Mouse (Mus musculus) forebrain, postnatal 0 days (tissue): ENCODE data around the gene Mcu. TPM values are rescaled to one million over a fixed set of nuclear protein-coding genes. Genes with fewer than 3 reads are reported as not detected.
A peak's percentile ranks its signal among the peaks of the same experiment; 100 is the strongest.

Source experiments
- ATAC-seq: fragments of 200-750 bp; cut with Nextera tagmentation; 2 replicates; pipeline ENCODE4 v1.8.0; 2017; ENCODE audit warnings: mild to moderate bottlenecking, moderate library complexity
- DNase-seq: peaks from one replicate; pipeline ENCODE4 v3.0.0-alpha.2; 2015
- H3K27ac ChIP-seq: fragments of 300-500 bp; sonication (generic); 2 replicates; pipeline ENCODE4 v1.5.1; 2014; ENCODE audit warnings: low read depth, mild to moderate bottlenecking, antibody characterized with exemption, low read length, moderate library complexity, mixed read lengths
- H3K27me3 ChIP-seq: fragments of 300-500 bp; sonication (generic); 2 replicates; pipeline ENCODE4 v1.6.1; 2014; ENCODE audit warnings: mild to moderate bottlenecking, low read length, mixed read lengths; ENCODE audit not compliant: insufficient read depth
- H3K36me3 ChIP-seq: fragments of 300-500 bp; sonication (generic); 2 replicates; pipeline ENCODE4 v1.6.1; 2014; ENCODE audit warnings: mild to moderate bottlenecking, moderate library complexity; ENCODE audit not compliant: insufficient read depth
- H3K4me1 ChIP-seq: fragments of 300-500 bp; sonication (generic); 2 replicates; pipeline ENCODE4 v1.6.1; 2014; ENCODE audit warnings: antibody characterized with exemption; ENCODE audit not compliant: insufficient read depth
- H3K4me2 ChIP-seq: fragments of 300-500 bp; sonication (generic); 2 replicates; pipeline ENCODE4 v1.6.1; 2014; ENCODE audit warnings: low read depth, mild to moderate bottlenecking, moderate library complexity
- H3K4me3 ChIP-seq: fragments of 300-500 bp; sonication (generic); 2 replicates; pipeline ENCODE4 v1.5.1; 2014; ENCODE audit warnings: low read depth, low read length, mixed read lengths
- H3K9ac ChIP-seq: fragments of 300-500 bp; sonication (generic); 2 replicates; pipeline ENCODE4 v1.6.1; 2014; ENCODE audit warnings: mild to moderate bottlenecking
- H3K9me3 ChIP-seq: fragments of 300-500 bp; sonication (generic); 2 replicates; pipeline ENCODE4 v1.6.1; 2016; ENCODE audit warnings: low read length
- CTCF ChIP-seq: sonication (generic); IDR thresholded peaks from 2 replicates; pipeline ENCODE4 v1.5.1; 2016; ENCODE audit warnings: antibody characterized with exemption, control low read depth, low read depth
- WGBS: fragments of 180-500 bp; shearing (Covaris S2); extraction: QIAGEN DNeasy Blood & Tissue Kit; methylation state at CpG from one replicate; pipeline ENCODE4 v1.1.7; 2014; 5-methylcytosine and 5-hydroxymethylcytosine counted together
- polyA plus RNA-seq: library from polyadenylated mRNA; unstranded; fragments of >200 nt; fragmentation: Nextera tagmentation; extraction: Ambion mirVana; gene quantifications from 2 replicates; pipeline ENCODE4 v1.2.1, GENCODE M21; 2015
- total RNA-seq: library from RNA; depleted of rRNA; stranded (reverse); fragments of >200 nt; gene quantifications from 2 replicates; pipeline ENCODE4 v1.2.3, GENCODE M21; 2014

Gene Mcu
- total and polyA plus RNA-seq, 2 experiments from 2014 or later: 41.0 to 58.0 TPM

DNA sequence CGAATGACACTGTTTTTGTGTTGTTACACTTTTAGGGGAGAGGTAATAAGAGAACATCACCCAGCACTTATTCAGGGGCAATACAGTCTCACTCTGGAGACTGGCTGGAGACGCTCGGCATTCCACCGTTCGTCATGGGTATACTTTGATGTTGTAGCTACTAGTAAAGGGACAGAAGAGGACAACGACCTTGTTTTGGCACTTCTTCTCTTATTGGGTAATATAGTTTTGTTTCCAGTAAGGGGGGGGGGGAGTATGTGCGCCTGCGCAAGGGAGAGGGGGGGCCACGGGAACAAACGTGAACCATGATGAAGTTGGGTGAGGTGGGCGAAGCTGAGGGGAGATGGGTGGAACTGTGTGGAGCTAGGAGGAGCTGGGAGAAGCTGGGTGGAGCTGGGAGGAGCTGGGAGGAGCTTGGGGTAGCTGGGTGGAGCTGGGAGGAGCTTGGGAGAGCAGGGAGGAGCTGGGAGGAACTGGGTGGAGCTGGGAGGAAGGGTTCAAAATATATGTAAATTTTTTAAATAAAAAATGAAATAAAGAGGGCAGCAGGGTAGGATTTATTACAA is 67.6 kb downstream of the Mcu start:
- Histone ChIP-seq H3K9ac (no peak overlapping the region), H3K4me3 (no peak overlapping the region), H3K27ac (no peak overlapping the region), H3K27me3 (no peaks in the 10 kb centered on the region), H3K9me3 (0 out of 2 replicates have a peak, but pooled peaks cover 6% of the 10 kb centered on the region), H3K4me2 (no peak overlapping the region), H3K4me1 (no peaks in the 10 kb centered on the region), H3K36me3 (no peaks in the 10 kb centered on the region)
- 79% methylated on average over 11 of the region's 11 CpGs for WGBS
- no peak for DNase-seq
- TF ChIP-seq CTCF: no peak
- ATAC-seq: no peak

DNA sequence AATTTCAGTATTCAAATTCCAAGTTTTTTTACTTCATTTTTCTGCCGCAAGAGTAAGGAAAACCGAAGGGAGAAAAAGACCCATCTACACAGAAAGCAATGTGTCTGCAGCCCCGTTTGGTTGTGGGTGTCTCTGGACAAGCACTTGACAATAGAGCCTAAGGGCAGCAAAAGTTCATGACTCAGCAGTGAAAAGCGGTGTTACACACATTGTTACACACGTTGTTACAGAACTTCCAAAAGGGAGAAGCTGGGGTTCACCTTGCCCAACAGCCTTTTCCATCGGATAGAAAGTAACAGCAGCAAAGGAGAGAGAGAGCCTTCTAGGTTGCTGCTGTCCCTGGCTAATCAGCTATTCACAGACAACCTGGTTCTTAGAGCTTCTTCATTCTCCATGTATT is 68.3 kb downstream of the Mcu start:
- H3K4me2 ChIP-seq: no peak overlapping the region
- no peaks in the 10 kb centered on the region for H3K27me3 ChIP-seq
- H3K9ac ChIP-seq: no peak overlapping the region
- no peaks in the 10 kb centered on the region for H3K36me3 ChIP-seq
- no peak overlapping the region for H3K4me3 ChIP-seq
- no peak for TF ChIP-seq CTCF
- no peak overlapping the region for H3K27ac ChIP-seq
- DNase-seq: no peak
- H3K4me1 ChIP-seq: no peaks in the 10 kb centered on the region
- WGBS: 40% methylated on average over 6 of the region's 6 CpGs
- no peak for ATAC-seq
- H3K9me3 ChIP-seq: 0 out of 2 replicates have a peak, but pooled peaks cover 6% of the 10 kb centered on the region

DNA sequence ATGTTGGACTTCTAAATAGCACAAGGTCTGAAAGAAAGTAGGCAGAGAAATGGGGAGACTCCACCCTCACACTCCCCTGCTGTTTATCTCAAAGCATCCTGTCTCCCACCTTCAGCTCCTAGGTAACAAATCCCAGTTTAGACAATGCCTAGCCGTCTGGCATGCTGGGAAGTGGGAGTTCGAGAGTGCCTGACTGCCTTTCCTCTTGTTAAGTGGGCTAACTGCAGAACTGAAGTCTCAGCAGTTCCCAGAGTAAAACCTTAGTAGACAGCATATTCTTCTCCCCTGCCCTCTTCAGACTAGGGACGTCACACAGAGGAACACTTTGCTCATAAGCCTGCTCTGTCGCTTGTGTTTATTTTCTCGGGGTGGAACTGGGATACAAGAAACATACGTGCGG is 69.1 kb downstream of the Mcu start:
- 13% methylated on average over 7 of the region's 7 CpGs for WGBS
- Histone ChIP-seq H3K9ac (no peak overlapping the region), H3K9me3 (0 out of 2 replicates have a peak, but pooled peaks cover 6% of the 10 kb centered on the region), H3K4me1 (no peaks in the 10 kb centered on the region), H3K27me3 (no peaks in the 10 kb centered on the region), H3K4me3 (no peak overlapping the region), H3K36me3 (no peaks in the 10 kb centered on the region), H3K27ac (no peak overlapping the region), H3K4me2 (no peak overlapping the region)
- no peak for DNase-seq
- ATAC-seq: peak; percentile 32; the same call in 1 of the 2 replicates
- TF ChIP-seq CTCF: no peak

DNA sequence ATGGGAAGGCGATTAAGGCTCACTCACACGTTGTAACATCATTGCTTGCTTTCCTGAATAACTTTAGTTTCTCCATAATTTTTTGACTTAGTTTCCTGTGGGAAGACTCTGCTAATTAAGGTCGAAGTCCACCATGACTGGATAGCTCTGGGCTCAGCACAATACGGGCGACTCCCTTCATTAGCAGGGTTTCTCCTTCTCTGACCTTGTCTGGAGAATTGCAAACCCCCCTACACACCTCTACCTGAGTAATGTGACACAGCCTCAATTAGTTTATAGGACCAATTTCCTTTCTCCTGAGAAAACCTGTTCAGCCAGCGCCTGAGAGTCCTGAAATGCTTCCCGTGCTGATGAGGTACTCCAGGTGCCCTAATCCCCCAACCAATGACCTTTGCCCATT is 71.3 kb downstream of the Mcu start:
- 96% methylated on average over 7 of the region's 7 CpGs for WGBS
- Histone ChIP-seq H3K27ac (no peak overlapping the region), H3K4me2 (no peak overlapping the region), H3K4me1 (no peaks in the 10 kb centered on the region), H3K36me3 (no peaks in the 10 kb centered on the region), H3K9ac (no peak overlapping the region), H3K27me3 (no peaks in the 10 kb centered on the region), H3K4me3 (no peak overlapping the region), H3K9me3 (0 out of 2 replicates have a peak, but pooled peaks cover 6% of the 10 kb centered on the region)
- DNase-seq: no peak
- no peak for ATAC-seq
- no peak for TF ChIP-seq CTCF

DNA sequence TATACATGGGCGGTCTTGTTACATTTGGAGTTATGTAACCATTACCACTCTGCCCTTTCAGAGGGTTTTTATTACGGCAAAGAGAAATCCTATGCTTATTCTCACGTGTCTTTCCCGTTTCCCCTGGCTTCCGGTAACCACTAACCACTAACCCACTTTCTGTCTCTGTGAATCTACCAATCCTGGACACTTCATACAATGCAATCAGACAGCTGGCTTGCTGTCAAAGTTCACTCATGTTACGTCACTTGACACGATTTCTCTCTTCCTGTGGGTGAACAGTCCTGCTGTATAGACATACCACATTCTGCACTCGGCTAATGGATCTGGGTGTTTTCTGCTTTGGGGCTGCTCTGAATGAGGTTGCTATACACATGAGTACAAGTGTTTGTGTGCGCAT is 73.1 kb downstream of the Mcu start:
- Histone ChIP-seq H3K9me3 (0 out of 2 replicates have a peak, but pooled peaks cover 6% of the 10 kb centered on the region), H3K36me3 (no peaks in the 10 kb centered on the region), H3K27me3 (no peaks in the 10 kb centered on the region), H3K4me2 (no peak overlapping the region), H3K4me3 (no peak overlapping the region), H3K4me1 (peaks cover 14% of the 10 kb centered on the region; the same call in 1 of the 2 replicates), H3K27ac (no peak overlapping the region), H3K9ac (no peak overlapping the region)
- ATAC-seq: no peak
- no peak for DNase-seq
- WGBS: 94% methylated on average over 9 of the region's 9 CpGs
- TF ChIP-seq CTCF: no peak

DNA sequence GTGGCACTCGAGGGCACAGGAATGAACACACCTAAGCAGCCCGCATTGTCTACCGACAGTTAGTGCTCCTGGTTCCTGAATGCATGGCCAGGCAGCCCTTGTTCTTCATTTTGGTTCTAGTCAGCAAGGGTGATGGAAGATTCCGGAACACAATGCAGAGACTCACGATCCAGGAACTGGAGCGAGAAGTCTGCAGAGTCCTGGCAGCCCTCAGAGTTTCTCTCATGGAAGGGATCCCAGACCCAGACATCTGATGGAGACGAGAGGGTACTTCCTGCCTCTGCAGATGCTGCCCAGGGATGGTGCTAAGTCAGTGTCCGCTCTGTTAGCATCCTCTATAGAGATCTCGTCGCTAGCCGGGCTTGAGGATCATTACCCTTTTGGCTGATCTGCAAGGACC is 75.0 kb downstream of the Mcu start:
- DNase-seq (no peak), ATAC-seq (no peak)
- no peaks in the 10 kb centered on the region for H3K36me3 ChIP-seq
- no peak overlapping the region for H3K27ac ChIP-seq
- WGBS: 86% methylated on average over 11 of the region's 11 CpGs
- no peak overlapping the region for H3K9ac ChIP-seq
- no peak overlapping the region for H3K4me2 ChIP-seq
- no peak for TF ChIP-seq CTCF
- no peaks in the 10 kb centered on the region for H3K27me3 ChIP-seq
- peaks cover 17% of the 10 kb centered on the region; the same call in 1 of the 2 replicates for H3K4me1 ChIP-seq
- no peak overlapping the region for H3K4me3 ChIP-seq
- H3K9me3 ChIP-seq: 0 out of 2 replicates have a peak, but pooled peaks cover 5% of the 10 kb centered on the region

DNA sequence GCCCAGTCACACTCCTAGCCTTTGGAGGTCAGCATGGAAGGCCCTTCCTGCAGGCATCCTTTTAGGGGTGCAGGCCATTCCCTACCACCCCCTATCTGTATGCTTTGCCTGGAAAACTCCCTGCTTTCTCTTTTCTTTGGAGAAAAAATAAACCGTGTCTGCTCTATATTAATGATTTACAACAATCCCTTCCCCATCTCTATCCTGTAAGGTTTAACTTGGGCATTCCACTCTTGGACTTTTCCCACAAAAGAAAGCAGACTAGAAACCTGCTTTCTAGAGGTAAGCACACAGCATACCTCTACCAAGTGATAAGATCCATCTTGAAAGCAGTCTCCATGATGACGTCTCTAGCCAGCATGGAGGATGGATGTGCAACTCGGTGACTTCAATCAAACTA is 75.9 kb downstream of the Mcu start:
- Histone ChIP-seq H3K4me3 (no peak overlapping the region), H3K9ac (no peak overlapping the region), H3K36me3 (no peaks in the 10 kb centered on the region), H3K27me3 (no peaks in the 10 kb centered on the region), H3K27ac (no peak overlapping the region), H3K4me2 (no peak overlapping the region), H3K4me1 (peaks cover 17% of the 10 kb centered on the region; the same call in 1 of the 2 replicates), H3K9me3 (no peaks in the 10 kb centered on the region)
- WGBS: 87% methylated on average over 3 of the region's 3 CpGs
- no peak for DNase-seq
- no peak for TF ChIP-seq CTCF
- ATAC-seq: no peak
